Mouse (Mus musculus): ENCODE measurements around the gene Magt1. TPM values are rescaled to one million over a fixed set of nuclear protein-coding genes. Genes with fewer than 3 reads are reported as not detected.
"Not testable (repeated sequence)": the region's sequence is repeated elsewhere in the genome, so short reads cannot be mapped to it uniquely, and the experiment has no call there.

Gene Magt1
- total RNA-seq (2021) = 10 to 100 TPM; 48.0 to 53.4 TPM

- intact Hi-C loops (cut with DNase I) = loop anchor here (5.0 to 10.0 kb wide), 2 partner anchors 84 to 147 kb away; partner anchors contain the start of gene Atrx
- DNase-seq (ENCODE audit: low spot score) = peak; percentile 80
Measured at GRCm38 (mm10) chrX:106011465-106012159, at the start of gene Magt1. TSS of gene Magt1 (minus strand) at chrX:106011906.

- no peak for DNase-seq (ENCODE audit: low spot score)
- intact Hi-C loops (cut with DNase I) = no loop called here
Measured at GRCm38 (mm10) chrX:106048191-106048590, 36.5 kb upstream of the Magt1 start.

- DNase-seq (ENCODE audit: low spot score) = no peak
- intact Hi-C loops (cut with DNase I) = no loop called here
Measured at GRCm38 (mm10) chrX:106045928-106046327, 34.2 kb upstream of the Magt1 start.

- DNase-seq (ENCODE audit: low spot score) = no peak
- intact Hi-C loops (cut with DNase I) = no loop called here
Measured at GRCm38 (mm10) chrX:106045455-106045854, 33.7 kb upstream of the Magt1 start.

- no peak for DNase-seq (ENCODE audit: low spot score)
- intact Hi-C loops (cut with DNase I) = no loop called here
Measured at GRCm38 (mm10) chrX:106043863-106044617, 32.3 kb upstream of the Magt1 start.

- intact Hi-C loops (cut with DNase I) = no loop called here
Measured at GRCm38 (mm10) chrX:106037185-106037752, 25.6 kb upstream of the Magt1 start.

GRCm38 (mm10) chrX:106035727-106036126, 24.0 kb upstream of the Magt1 start:
- intact Hi-C loops (cut with DNase I) = no loop called here
- no peak for DNase-seq (ENCODE audit: low spot score)

More at GRCm38 (mm10) chrX:106037185-106037752, 25.6 kb upstream of the Magt1 start:
- no peak for DNase-seq (ENCODE audit: low spot score)

- no peak for DNase-seq (ENCODE audit: low spot score)
- intact Hi-C loops (cut with DNase I) = no loop called here
Measured at GRCm38 (mm10) chrX:106031124-106031523, 19.4 kb upstream of the Magt1 start.

GRCm38 (mm10) chrX:106030176-106030575, 18.5 kb upstream of the Magt1 start:
- intact Hi-C loops (cut with DNase I) = no loop called here
- DNase-seq (ENCODE audit: low spot score) = no peak

- intact Hi-C loops (cut with DNase I) = loop anchor here (2.0 to 5.0 kb wide), 4 partner anchors 60 to 160 kb away; partner anchors contain the start of gene Pgk1
- DNase-seq (ENCODE audit: low spot score) = no peak
Measured at GRCm38 (mm10) chrX:106027343-106027674, 15.6 kb upstream of the Magt1 start.

- intact Hi-C loops (cut with DNase I) = loop anchor here (2.0 to 5.0 kb wide), 4 partner anchors 61 to 161 kb away; partner anchors contain the start of gene Pgk1
- DNase-seq (ENCODE audit: low spot score) = peak; percentile 79
Measured at GRCm38 (mm10) chrX:106026418-106027342, 15.0 kb upstream of the Magt1 start, which contains the start of gene Atp7a. TSS of gene Atp7a (plus strand) at chrX:106027276.

- intact Hi-C loops (cut with DNase I) = loop anchor here (10.0 kb wide), 1 partner anchor 153 kb away; no protein-coding TSS in a partner anchor
- DNase-seq (ENCODE audit: low spot score) = no peak
Measured at GRCm38 (mm10) chrX:106017516-106017915, 5.8 kb upstream of the Magt1 start.

- intact Hi-C loops (cut with DNase I) = loop anchor here (10.0 kb wide), 1 partner anchor 152 kb away; no protein-coding TSS in a partner anchor
Measured at GRCm38 (mm10) chrX:106017102-106017501, 5.4 kb upstream of the Magt1 start.

GRCm38 (mm10) chrX:106015571-106016322, 4.0 kb upstream of the Magt1 start, which contains the start of gene Cox7b:
TSS of gene Cox7b (plus strand) at chrX:106015700.
- intact Hi-C loops (cut with DNase I) = loop anchor here (10.0 kb wide), 1 partner anchor 151 kb away; no protein-coding TSS in a partner anchor
- peak; percentile 42 for DNase-seq (ENCODE audit: low spot score)

More at GRCm38 (mm10) chrX:106017102-106017501, 5.4 kb upstream of the Magt1 start:
- no peak for DNase-seq (ENCODE audit: low spot score)

GRCm38 (mm10) chrX:106014741-106015377, 3.2 kb upstream of the Magt1 start:
- DNase-seq (ENCODE audit: low spot score) = not testable (repeated sequence)
- intact Hi-C loops (cut with DNase I) = loop anchor here (5.0 to 10.0 kb wide), 2 partner anchors 88 to 150 kb away; partner anchors contain the start of gene Atrx

GRCm38 (mm10) chrX:106013217-106013616, 1.5 kb upstream of the Magt1 start:
- intact Hi-C loops (cut with DNase I) = loop anchor here (5.0 to 10.0 kb wide), 2 partner anchors 86 to 148 kb away; partner anchors contain the start of gene Atrx
- no peak for DNase-seq (ENCODE audit: low spot score)

GRCm38 (mm10) chrX:106012559-106012958, 853 bp upstream of the Magt1 start:
- no peak for DNase-seq (ENCODE audit: low spot score)
- intact Hi-C loops (cut with DNase I) = loop anchor here (5.0 to 10.0 kb wide), 2 partner anchors 85 to 148 kb away; partner anchors contain the start of gene Atrx

GRCm38 (mm10) chrX:106010762-106011161, 944 bp downstream of the Magt1 start:
- no peak for DNase-seq (ENCODE audit: low spot score)
- intact Hi-C loops (cut with DNase I) = loop anchor here (5.0 to 10.0 kb wide), 2 partner anchors 83 to 146 kb away; partner anchors contain the start of gene Atrx

Measured in heart, postnatal 25 days (tissue).